Mouse (Mus musculus): ENCODE measurements around the gene Cxcr2. TPM values are rescaled to one million over a fixed set of nuclear protein-coding genes. Genes with fewer than 3 reads are reported as not detected.

Gene Cxcr2
- polyA plus RNA-seq, 1 experiment from 2014 or later = 0.10 TPM

DNA sequence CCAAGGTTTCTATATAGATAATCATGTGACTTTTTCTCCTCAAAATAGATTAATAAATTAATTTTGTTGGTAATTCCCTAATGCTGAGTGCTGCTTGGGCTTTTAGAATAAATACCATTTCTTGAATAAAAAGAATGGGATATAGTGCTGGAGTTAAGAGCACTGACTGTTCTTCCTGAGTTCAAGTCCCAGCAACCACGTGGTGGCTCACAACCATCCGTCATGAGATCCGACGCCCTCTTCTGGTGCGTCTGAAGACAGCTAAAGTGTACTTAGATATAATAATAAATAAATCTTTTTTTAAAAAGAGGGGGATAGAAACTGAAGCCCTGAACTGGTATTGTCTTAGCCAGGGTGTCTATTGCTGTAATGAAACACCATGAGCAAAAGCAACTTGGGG lies 49.7 kb downstream of the Cxcr2 start:
- no peaks in the 10 kb centered on the region for H3K36me3 ChIP-seq
- H3K27ac ChIP-seq = no peak overlapping the region
- H3K9me3 ChIP-seq = no peaks in the 10 kb centered on the region
- WGBS = 75% methylated on average over 5 of the region's 5 CpGs
- no peak for ATAC-seq (ENCODE audit: insufficient number of reproducible peaks, insufficient read depth, low FRiP score, low TSS enrichment)
- no peak overlapping the region for H3K9ac ChIP-seq
- peaks cover 7% of the 10 kb centered on the region; the same call in 1 of the 2 replicates for H3K4me1 ChIP-seq
- H3K4me3 ChIP-seq = no peak overlapping the region
- H3K27me3 ChIP-seq = no peaks in the 10 kb centered on the region
- no peak overlapping the region for H3K4me2 ChIP-seq (replicated peaks)

DNA sequence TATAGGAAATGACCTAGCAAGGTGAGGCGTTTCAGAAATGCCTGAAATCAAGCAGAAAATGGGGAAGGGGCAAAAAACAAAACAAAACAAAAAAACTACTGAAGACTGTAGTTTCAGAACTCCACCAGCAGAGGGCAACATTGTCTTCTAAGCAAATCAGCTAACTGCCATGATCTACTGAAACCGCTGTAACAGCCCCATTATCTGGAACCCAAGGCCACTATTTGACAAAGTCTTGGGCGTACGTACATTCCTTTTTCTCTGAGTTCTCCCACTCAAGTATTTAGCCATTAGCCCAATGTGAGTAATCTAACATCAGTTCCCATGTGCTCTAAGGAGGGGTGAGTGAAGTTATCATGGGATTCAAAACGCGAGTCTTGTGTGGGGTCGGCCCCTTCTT lies 52.1 kb downstream of the Cxcr2 start:
- H3K27ac ChIP-seq = no peak overlapping the region
- H3K4me3 ChIP-seq = no peak overlapping the region
- no peak for ATAC-seq (ENCODE audit: insufficient number of reproducible peaks, insufficient read depth, low FRiP score, low TSS enrichment)
- no peak overlapping the region for H3K9ac ChIP-seq
- H3K27me3 ChIP-seq = no peaks in the 10 kb centered on the region
- no peak overlapping the region for H3K4me2 ChIP-seq (replicated peaks)
- H3K9me3 ChIP-seq = no peaks in the 10 kb centered on the region
- WGBS = 65% methylated on average over 7 of the region's 7 CpGs
- no peaks in the 10 kb centered on the region for H3K36me3 ChIP-seq
- H3K4me1 ChIP-seq = peaks cover 3% of the 10 kb centered on the region; the same call in 1 of the 2 replicates

DNA sequence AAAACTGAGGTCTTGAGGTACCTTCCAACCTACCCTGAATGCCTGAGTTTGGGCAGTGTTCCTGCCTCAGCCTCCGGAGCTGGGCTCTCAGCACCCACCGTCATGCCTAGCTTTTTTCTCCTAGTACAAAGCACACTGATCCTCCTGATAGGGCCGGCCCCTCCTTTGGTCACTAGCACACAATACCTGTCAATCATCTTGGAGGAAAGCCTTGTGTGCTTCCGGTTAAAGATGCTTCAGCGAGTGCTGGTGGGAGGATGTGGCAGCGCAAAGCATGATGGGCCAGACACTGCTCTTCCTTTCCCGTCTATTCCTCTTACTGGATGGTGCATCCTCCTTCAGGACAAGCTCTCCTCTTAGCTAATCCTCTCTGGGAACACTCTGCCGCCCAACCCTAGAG lies 52.9 kb downstream of the Cxcr2 start:
- H3K4me1 ChIP-seq = no peaks in the 10 kb centered on the region
- no peaks in the 10 kb centered on the region for H3K36me3 ChIP-seq
- no peaks in the 10 kb centered on the region for H3K27me3 ChIP-seq
- H3K9ac ChIP-seq = no peak overlapping the region
- H3K27ac ChIP-seq = no peak overlapping the region
- no peak for ATAC-seq (ENCODE audit: insufficient number of reproducible peaks, insufficient read depth, low FRiP score, low TSS enrichment)
- 80% methylated on average over 8 of the region's 8 CpGs for WGBS
- H3K9me3 ChIP-seq = no peaks in the 10 kb centered on the region
- no peak overlapping the region for H3K4me3 ChIP-seq
- no peak overlapping the region for H3K4me2 ChIP-seq (replicated peaks)

DNA sequence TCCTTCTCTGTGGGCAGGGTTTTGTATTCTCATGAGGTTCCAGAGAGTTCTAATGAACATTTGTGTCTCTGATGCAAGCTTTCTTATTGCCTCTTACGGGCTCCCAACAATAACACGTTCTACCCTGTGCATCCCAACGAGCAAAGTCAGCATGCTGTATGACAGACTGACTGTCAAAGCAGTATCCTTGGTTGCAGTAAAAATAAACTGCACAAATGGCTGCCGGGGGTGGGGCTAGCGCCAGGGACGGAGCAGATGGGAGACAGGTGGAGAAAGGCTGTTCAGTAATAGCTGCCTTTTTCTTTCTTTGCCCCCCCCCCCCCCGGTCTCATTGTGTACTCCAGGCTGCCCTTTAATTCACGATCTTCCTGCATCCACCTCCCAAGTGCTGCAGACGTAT lies 54.1 kb downstream of the Cxcr2 start:
- Histone ChIP-seq H3K36me3 (no peaks in the 10 kb centered on the region), H3K27ac (0 out of 2 replicates have a peak overlapping the region, but pooled peaks have one; percentile 11), H3K4me1 (no peaks in the 10 kb centered on the region), H3K9ac (no peak overlapping the region), H3K4me2 (replicated peaks) (no peak overlapping the region), H3K9me3 (no peaks in the 10 kb centered on the region), H3K4me3 (no peak overlapping the region), H3K27me3 (no peaks in the 10 kb centered on the region)
- ATAC-seq (ENCODE audit: insufficient number of reproducible peaks, insufficient read depth, low FRiP score, low TSS enrichment) = no peak
- 59% methylated on average over 9 of the region's 9 CpGs for WGBS

DNA sequence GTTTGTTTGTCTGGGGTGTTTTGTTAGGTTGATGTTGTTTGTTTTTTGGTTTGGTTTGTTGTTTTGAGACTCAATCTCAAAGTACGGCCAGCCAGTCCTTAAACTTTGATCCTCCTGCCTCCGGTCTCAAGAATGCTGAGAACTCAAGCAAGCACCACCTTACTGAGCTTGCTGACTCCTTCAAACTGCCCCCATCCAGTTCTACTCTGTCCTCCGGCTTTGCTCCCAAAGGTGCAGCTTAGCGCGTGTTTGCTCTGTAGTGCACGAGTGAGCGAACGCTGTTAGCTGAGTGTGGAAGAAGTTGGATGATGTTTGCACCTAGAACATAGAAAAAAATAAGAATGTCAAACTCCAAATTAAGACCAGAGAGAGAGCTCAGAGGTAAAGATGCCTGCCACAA lies 55.2 kb downstream of the Cxcr2 start:
- no peak overlapping the region for H3K4me2 ChIP-seq (replicated peaks)
- no peaks in the 10 kb centered on the region for H3K36me3 ChIP-seq
- no peak overlapping the region for H3K27ac ChIP-seq
- no peak for ATAC-seq (ENCODE audit: insufficient number of reproducible peaks, insufficient read depth, low FRiP score, low TSS enrichment)
- H3K4me1 ChIP-seq = no peaks in the 10 kb centered on the region
- WGBS = 89% methylated on average over 8 of the region's 8 CpGs
- no peaks in the 10 kb centered on the region for H3K9me3 ChIP-seq
- no peak overlapping the region for H3K9ac ChIP-seq
- no peaks in the 10 kb centered on the region for H3K27me3 ChIP-seq
- no peak overlapping the region for H3K4me3 ChIP-seq

MicroRNAs encoded within 50 kb of the gene (microRNA counts, 519-probe panel; counts per million panel counts)
- 460 counts per million, percentile 65 among the panel's probes with 10 or more counts for microRNA mmu-miR-1928

Small RNA genes lying within 50 kb of the gene (microRNA-seq; reads per million reads assigned to microRNA genes)
- gene Mir1928 = not detected

Other genes with a start within 250 kb of the Cxcr2 start
- gene Tns1, start 29.5 kb upstream of the Cxcr2 start, polyA plus RNA-seq (2016; fragmentation: Nextera tagmentation; extraction: Ambion mirVana) = 38.8 and 39.4 TPM in 2 replicates
- gene Rufy4, start 28.4 kb upstream of the Cxcr2 start, polyA plus RNA-seq (2016; fragmentation: Nextera tagmentation; extraction: Ambion mirVana) = 0.22 and 0.26 TPM in 2 replicates
- not detected in 2 replicates for gene Cxcr1, start 40.6 kb downstream of the Cxcr2 start, polyA plus RNA-seq (2016; fragmentation: Nextera tagmentation; extraction: Ambion mirVana)
- 378 and 381 TPM in 2 replicates for gene Arpc2, start 82.1 kb downstream of the Cxcr2 start, polyA plus RNA-seq (2016; fragmentation: Nextera tagmentation; extraction: Ambion mirVana)
- gene Gpbar1, start 124.6 kb downstream of the Cxcr2 start, polyA plus RNA-seq (2016; fragmentation: Nextera tagmentation; extraction: Ambion mirVana) = not detected in 2 replicates
- 211 and 213 TPM in 2 replicates for gene Aamp, start 130.7 kb downstream of the Cxcr2 start, polyA plus RNA-seq (2016; fragmentation: Nextera tagmentation; extraction: Ambion mirVana)
- gene Pnkd, start 130.9 kb downstream of the Cxcr2 start, polyA plus RNA-seq (2016; fragmentation: Nextera tagmentation; extraction: Ambion mirVana) = 106 TPM in 2 replicates
- gene Tmbim1, start 151.6 kb downstream of the Cxcr2 start, polyA plus RNA-seq (2016; fragmentation: Nextera tagmentation; extraction: Ambion mirVana) = 18.4 and 20.1 TPM in 2 replicates
- gene Catip, start 208.1 kb downstream of the Cxcr2 start, polyA plus RNA-seq (2016; fragmentation: Nextera tagmentation; extraction: Ambion mirVana) = 0.93 and 0.98 TPM in 2 replicates
- gene Slc11a1, start 221.2 kb downstream of the Cxcr2 start, polyA plus RNA-seq (2016; fragmentation: Nextera tagmentation; extraction: Ambion mirVana) = 4.1 and 5.0 TPM in 2 replicates
- gene Ctdsp1, start 237.5 kb downstream of the Cxcr2 start, polyA plus RNA-seq (2016; fragmentation: Nextera tagmentation; extraction: Ambion mirVana) = 75.7 and 78.9 TPM in 2 replicates

Measured in embryonic facial prominence, embryonic 12.5 days (tissue).